Mouse (Mus musculus) fibroblast of lung, adult 2 months (primary cell): ENCODE measurements around the gene Galnt15.

Source experiments
- DNase-seq: peaks from one replicate; pipeline ENCODE4 v3.0.0-alpha.2; 2011; ENCODE audit warnings: low read depth

The Galnt15 gene

DNA sequence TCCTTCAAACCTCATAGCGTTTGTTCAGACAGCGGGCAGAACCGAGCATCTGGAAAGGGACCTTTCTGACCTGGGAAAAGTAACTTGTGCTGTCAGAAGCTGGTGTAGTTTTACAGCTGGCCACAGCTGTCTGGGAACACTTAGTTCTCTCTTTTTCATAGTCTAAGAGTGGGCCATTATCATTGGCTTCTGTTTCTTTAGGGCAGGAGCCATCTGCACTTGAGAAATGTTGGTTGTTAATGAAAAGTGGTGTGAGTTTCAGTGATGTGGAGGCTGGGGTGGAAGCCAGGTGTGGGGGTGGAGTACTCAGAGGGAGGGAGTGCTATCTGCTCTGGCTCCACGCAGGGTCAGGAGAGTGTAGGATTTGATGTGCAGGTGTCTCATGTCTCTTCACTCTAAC is 62.3 kb downstream of the Galnt15 start:
- DNase-seq, result no peak

DNA sequence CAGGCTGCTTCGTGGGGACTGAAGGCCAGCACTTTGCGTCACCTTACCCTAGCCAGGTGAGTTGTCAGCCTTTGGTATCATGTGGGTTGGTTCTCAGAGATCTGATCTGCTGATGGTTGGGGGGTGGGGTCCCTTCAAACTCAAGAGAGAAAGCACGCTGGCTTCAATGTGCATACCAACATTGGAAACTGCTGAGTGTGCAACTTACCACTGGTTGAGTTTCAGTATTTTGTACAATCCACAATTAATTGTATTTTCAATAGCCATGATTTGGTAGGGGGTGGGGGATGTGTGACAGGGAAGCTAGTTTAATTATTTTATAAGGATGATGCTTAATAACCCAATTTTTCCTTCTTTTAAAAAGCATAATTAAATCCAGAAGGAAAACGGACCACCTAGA is 62.9 kb downstream of the Galnt15 start:
- DNase-seq, result no peak

DNA sequence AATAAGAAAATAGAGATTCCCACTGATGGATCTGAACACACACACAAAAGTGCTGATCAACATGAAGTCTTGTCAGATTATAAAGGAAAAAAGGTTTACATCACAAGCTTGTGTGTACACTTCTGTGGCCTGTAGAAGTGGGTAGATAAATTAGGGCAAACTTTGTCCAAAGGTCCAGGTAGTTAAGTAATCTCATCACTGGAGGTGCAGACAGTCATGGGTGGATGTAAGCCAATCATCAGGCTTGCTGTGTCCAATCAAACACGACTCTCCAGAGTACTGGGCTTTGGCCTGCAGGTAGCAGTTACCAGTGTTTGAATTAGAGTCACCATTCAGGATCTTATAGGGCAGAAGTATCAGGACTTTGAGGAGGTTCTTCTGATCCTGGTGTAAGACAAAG is 64.2 kb downstream of the Galnt15 start:
- DNase-seq, result no peak

DNA sequence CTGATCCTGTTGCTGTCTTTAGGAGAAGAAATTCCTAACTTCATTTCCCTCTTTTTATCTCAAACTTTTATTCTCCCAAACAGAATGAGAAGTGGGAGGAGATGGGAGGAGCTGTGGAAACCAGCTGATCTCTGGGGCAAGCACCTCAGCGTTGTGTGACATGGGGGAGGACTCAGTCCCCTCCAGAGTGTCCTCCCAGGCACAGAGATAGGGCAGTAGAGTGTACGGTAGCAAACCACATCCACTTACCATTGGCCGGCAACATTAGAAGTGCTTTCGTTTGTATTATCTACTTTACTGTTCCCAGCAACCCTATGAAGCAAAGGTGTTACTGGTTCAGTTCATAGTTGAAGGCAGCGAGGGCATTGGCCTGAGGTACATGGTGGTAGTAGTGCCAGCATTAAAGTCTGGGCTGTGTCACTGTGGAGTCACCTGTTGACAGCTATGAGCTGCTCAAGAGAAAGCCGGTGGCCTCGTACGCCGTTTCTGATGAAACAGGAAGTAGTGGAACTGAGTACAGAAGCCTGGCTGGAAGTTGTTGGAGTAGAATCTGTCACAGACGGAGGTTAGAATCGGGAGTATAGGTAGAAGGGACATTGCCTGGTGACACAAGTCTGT is 64.8 kb downstream of the Galnt15 start:
- DNase-seq, result no peak

DNA sequence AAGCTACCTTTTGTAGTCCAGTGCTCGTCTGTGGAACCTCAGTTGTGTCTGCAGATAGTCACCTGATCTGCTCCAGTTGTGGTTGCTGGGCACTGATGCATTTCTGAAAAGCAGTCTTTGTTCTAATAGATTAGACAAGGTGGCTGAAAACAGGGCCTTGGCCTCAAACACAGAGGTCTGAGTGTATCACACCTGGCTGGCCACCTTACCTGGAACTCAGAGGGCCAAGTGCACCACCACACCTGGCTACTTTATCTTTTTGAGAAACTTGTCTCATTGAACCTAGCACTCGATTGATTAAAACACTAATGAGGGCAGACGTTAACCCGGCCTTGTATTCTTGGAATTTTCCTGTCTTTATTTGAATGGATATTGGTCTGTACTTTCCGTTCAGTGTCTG is 66.9 kb downstream of the Galnt15 start:
- no peak for DNase-seq

DNA sequence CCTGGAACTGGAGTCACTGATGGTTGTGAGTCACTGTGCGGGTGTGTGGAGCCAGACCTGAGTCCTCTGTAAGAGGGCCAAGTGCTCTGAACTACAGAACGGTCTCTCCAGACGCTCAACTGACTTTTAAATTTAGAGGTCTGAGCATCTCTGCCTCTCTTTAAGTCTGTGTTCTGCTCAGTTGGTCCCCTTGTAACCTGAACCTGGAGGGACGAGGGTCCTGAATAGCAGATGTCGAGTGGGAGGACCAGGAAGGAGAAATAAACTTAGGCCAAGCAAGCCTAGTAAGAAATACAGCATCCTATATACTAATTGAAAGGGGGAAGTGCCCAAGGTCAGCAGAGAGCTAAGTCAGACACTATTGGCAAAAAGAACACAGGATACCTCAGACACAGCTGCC is 68.0 kb downstream of the Galnt15 start:
- no peak for DNase-seq

DNA sequence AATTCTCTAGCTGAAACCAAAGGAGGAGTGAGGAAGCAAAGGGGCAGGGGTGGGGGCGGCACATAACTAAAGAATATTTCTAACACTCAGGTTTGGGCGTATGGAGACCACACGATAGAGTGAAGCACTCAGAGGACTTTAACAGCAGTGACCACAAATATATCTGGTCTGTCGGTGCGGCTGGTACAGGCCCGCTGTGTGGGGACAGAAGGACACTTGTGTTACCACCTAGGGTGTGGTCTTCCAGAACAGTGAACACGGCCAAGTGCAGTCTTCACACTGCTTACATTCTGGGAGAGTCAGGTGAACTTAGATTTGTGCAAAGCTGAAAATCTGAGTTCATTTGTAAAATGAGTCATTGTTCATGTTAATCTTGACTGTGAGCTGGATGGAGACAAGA is 68.9 kb downstream of the Galnt15 start:
- no peak for DNase-seq

DNA sequence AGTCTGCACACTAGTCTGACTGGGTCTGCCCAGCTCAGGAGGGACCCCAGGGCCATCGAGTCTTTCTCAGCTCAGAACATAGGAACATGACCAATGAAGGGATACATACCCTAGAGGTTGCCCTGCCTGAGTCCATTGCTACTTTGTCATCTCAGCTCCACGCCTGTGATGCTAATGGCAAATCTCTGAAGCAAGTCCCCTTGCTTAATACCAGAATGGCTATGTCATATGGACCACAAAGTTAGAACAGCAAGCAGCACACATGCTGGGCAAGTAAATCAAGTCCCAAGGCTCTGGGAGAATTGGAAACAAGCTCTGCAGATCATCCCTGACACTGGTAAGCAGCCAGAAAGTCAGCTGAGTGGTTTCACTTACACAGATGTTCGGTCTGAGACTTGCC is 70.2 kb downstream of the Galnt15 start:
- DNase-seq, result no peak

DNA sequence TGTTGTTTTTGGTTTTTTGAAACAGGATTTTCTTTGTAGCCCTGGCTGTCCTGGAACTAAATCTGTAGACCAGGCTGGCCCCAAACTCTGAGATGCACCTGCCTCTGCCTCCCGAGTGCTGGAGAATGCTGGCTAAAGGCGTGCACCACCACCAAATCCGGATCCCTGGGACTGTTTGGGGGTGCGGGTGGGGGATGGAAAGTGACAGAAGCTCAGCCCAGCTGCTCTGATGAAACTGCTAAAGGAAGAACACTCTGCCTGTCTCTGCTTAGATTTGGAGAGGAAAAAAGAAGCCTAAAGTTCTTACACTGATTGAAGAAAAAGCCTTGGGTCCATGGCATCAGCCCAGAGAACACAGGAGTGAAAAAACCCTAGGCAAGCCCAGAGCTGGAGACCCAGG is 74.8 kb downstream of the Galnt15 start:
- no peak for DNase-seq

DNA sequence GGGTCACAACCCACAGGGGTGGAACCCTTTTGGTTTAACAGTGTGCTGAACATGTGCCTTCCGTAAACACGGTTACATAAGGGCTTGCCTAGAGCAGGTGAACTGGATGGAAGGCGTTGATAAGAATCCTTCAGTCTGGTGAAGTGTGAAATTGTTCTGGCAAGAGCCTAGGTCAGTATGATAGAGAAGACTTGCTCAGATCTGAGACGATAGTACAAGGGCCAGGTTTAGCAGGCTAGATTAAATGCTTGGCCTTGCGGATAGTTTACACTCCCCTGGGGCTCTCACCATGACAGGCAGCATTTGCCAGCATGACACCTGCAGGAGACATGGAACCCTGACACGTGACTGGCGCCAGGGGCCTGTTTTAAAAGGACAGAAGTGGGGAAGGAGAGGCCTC is 76.9 kb downstream of the Galnt15 start:
- DNase-seq, result no peak

DNA sequence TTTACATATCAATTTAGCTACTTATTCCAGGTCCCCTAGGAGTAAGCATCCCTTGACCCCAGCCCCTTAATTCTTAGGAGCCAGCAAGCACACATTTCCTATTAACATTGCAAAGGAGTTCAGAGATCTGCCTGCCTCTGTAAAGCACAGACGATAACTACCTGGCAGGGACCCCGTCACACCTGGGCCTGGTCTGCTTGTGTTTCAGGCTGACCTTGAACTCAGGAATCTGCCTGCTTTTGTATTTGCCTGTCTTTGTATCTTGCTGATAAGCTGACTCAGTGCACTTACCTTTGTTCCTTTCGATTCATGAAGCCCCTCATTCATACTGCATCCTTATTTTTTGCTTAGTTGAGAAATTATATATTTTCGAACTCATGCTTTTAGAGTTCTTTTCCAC is 78.1 kb downstream of the Galnt15 start:
- no peak for DNase-seq
